Mouse (Mus musculus) stomach, embryonic 16.5 days (tissue): ENCODE results near the gene Tmem107. TPM values are rescaled to one million over a fixed set of nuclear protein-coding genes. Genes with fewer than 3 reads are reported as not detected.

Experiments
- ATAC-seq: fragments of 200-750 bp; cut with Nextera tagmentation; 2 replicates; pipeline ENCODE4 v1.8.0; 2017; ENCODE audit warnings: moderate number of reproducible peaks, moderate TSS enrichment; ENCODE audit not compliant: insufficient read depth, low FRiP score
- H3K27ac ChIP-seq: fragments of 300-500 bp; sonication (generic); 2 replicates; pipeline ENCODE4 v1.5.1; 2014; ENCODE audit warnings: low read length
- H3K27me3 ChIP-seq: fragments of 300-500 bp; sonication (generic); 2 replicates; pipeline ENCODE4 v1.6.1; 2014; ENCODE audit warnings: low read length, control low read depth, mixed read lengths; ENCODE audit not compliant: control insufficient read depth, insufficient read depth
- H3K36me3 ChIP-seq: fragments of 300-500 bp; sonication (generic); 2 replicates; pipeline ENCODE4 v1.6.1; 2014; ENCODE audit warnings: low read length; ENCODE audit not compliant: control insufficient read depth, insufficient read depth
- H3K4me1 ChIP-seq: fragments of 300-500 bp; sonication (generic); 2 replicates; pipeline ENCODE4 v1.6.1; 2014; ENCODE audit warnings: low read length, control low read depth, mixed read lengths; ENCODE audit not compliant: control insufficient read depth, insufficient read depth
- H3K4me2 ChIP-seq: fragments of 300-500 bp; sonication (generic); 2 replicates; pipeline ENCODE4 v1.6.1; 2014; ENCODE audit warnings: low read depth, low read length, mixed read lengths
- H3K4me3 ChIP-seq: fragments of 300-500 bp; sonication (generic); replicated peaks from 2 replicates; pipeline ENCODE4 v1.5.1; 2014; ENCODE audit warnings: mild to moderate bottlenecking, low read length
- H3K9ac ChIP-seq: fragments of 300-500 bp; sonication (generic); 2 replicates; pipeline ENCODE4 v1.6.1; 2014; ENCODE audit warnings: low read length
- H3K9me3 ChIP-seq: fragments of 300-500 bp; sonication (generic); replicated peaks from 2 replicates; pipeline ENCODE4 v1.6.1; 2016; ENCODE audit warnings: low read length, control low read depth; ENCODE audit not compliant: control insufficient read depth
- WGBS: fragments of 180-500 bp; shearing (Covaris S2); extraction: QIAGEN DNeasy Blood & Tissue Kit; methylation state at CpG from one replicate; pipeline ENCODE4 v1.1.7; 2014; 5-methylcytosine and 5-hydroxymethylcytosine counted together
- polyA plus RNA-seq: library from polyadenylated mRNA; unstranded; fragments of >200 nt; fragmentation: Nextera tagmentation; extraction: Ambion mirVana; gene quantifications from 2 replicates; pipeline ENCODE4 v1.2.1, GENCODE M21; 2015

Gene Tmem107
- polyA plus RNA-seq, 1 experiment from 2014 or later = 62.1 TPM

- Histone ChIP-seq H3K9me3 (no peaks in the 10 kb centered on the region), H3K36me3 (no peaks in the 10 kb centered on the region), H3K27ac (peak overlapping the region; percentile 97), H3K9ac (peak overlapping the region; percentile 89), H3K27me3 (no peaks in the 10 kb centered on the region), H3K4me2 (peak overlapping the region; percentile 92), H3K4me1 (peaks cover 47% of the 10 kb centered on the region), H3K4me3 (peak overlapping the region; percentile 74)
- WGBS = 2% methylated on average over 13 of the region's 13 CpGs
- no peak for ATAC-seq
Observed at GRCm38 (mm10) chr11:69070093-69070492, 513 bp upstream of the Tmem107 start.

GRCm38 (mm10) chr11:69071262-69071661 is 656 bp downstream of the Tmem107 start:
- Histone ChIP-seq H3K27me3 (no peaks in the 10 kb centered on the region), H3K4me3 (peak overlapping the region; percentile 74), H3K36me3 (no peaks in the 10 kb centered on the region), H3K9ac (peak overlapping the region; percentile 89), H3K9me3 (no peaks in the 10 kb centered on the region), H3K4me2 (peak overlapping the region; percentile 92), H3K27ac (peak overlapping the region; percentile 97), H3K4me1 (peaks cover 41% of the 10 kb centered on the region)
- WGBS = 29% methylated on average over 9 of the region's 9 CpGs
- ATAC-seq = no peak

GRCm38 (mm10) chr11:69072234-69072633 is 1.6 kb downstream of the Tmem107 start:
- ATAC-seq = no peak
- H3K36me3 ChIP-seq = no peaks in the 10 kb centered on the region
- 81% methylated on average over 11 of the region's 11 CpGs for WGBS
- H3K4me2 ChIP-seq = peak overlapping the region; percentile 55
- H3K9me3 ChIP-seq = no peaks in the 10 kb centered on the region
- H3K27me3 ChIP-seq = no peaks in the 10 kb centered on the region
- H3K27ac ChIP-seq = peak overlapping the region; percentile 84
- peaks cover 33% of the 10 kb centered on the region for H3K4me1 ChIP-seq
- H3K9ac ChIP-seq = peak overlapping the region; percentile 69
- peak overlapping the region; percentile 38 for H3K4me3 ChIP-seq

GRCm38 (mm10) chr11:69072666-69073064 is 2.1 kb downstream of the Tmem107 start:
- peak overlapping the region; percentile 69 for H3K9ac ChIP-seq
- 6% methylated on average over 9 of the region's 9 CpGs for WGBS

GRCm38 (mm10) chr11:69073065-69073888 is 2.7 kb downstream of the Tmem107 start:
- H3K4me1 ChIP-seq = peaks cover 26% of the 10 kb centered on the region
- peak overlapping the region; percentile 62 for H3K9ac ChIP-seq
- H3K4me3 ChIP-seq = peak overlapping the region; percentile 38
- H3K4me2 ChIP-seq = peak overlapping the region; percentile 55
- no peaks in the 10 kb centered on the region for H3K9me3 ChIP-seq
- under 1% methylated on average over 14 of the region's 14 CpGs for WGBS
- H3K27me3 ChIP-seq = no peaks in the 10 kb centered on the region
- H3K36me3 ChIP-seq = no peaks in the 10 kb centered on the region
- H3K27ac ChIP-seq = peak overlapping the region; percentile 84
- peak; percentile 72 for ATAC-seq

More at GRCm38 (mm10) chr11:69072666-69073064, 2.1 kb downstream of the Tmem107 start:
- Histone ChIP-seq H3K4me2 (peak overlapping the region; percentile 55), H3K27ac (peak overlapping the region; percentile 84), H3K9me3 (no peaks in the 10 kb centered on the region), H3K36me3 (no peaks in the 10 kb centered on the region), H3K4me3 (peak overlapping the region; percentile 38), H3K27me3 (no peaks in the 10 kb centered on the region), H3K4me1 (peaks cover 28% of the 10 kb centered on the region)
- ATAC-seq = no peak

- no peaks in the 10 kb centered on the region for H3K9me3 ChIP-seq
- peaks cover 26% of the 10 kb centered on the region for H3K4me1 ChIP-seq
- H3K4me2 ChIP-seq = 0 out of 2 replicates have a peak overlapping the region, but pooled peaks have one; percentile 6
- peak overlapping the region; percentile 10; the same call in 1 of the 2 replicates for H3K9ac ChIP-seq
- no peak for ATAC-seq
- no peaks in the 10 kb centered on the region for H3K27me3 ChIP-seq
- 31% methylated on average over 6 of the region's 6 CpGs for WGBS
- H3K4me3 ChIP-seq = no peak overlapping the region
- H3K36me3 ChIP-seq = no peaks in the 10 kb centered on the region
- H3K27ac ChIP-seq = peak overlapping the region; percentile 84
Observed at GRCm38 (mm10) chr11:69073951-69074775, 3.6 kb downstream of the Tmem107 start.

GRCm38 (mm10) chr11:69074776-69075069 is 4.1 kb downstream of the Tmem107 start:
- no peaks in the 10 kb centered on the region for H3K36me3 ChIP-seq
- no peak overlapping the region for H3K4me3 ChIP-seq
- H3K4me2 ChIP-seq = no peak overlapping the region
- peak overlapping the region; percentile 84; the same call in 1 of the 2 replicates for H3K27ac ChIP-seq
- H3K4me1 ChIP-seq = peaks cover 26% of the 10 kb centered on the region
- WGBS = 48% methylated on average over 2 of the region's 2 CpGs
- no peaks in the 10 kb centered on the region for H3K27me3 ChIP-seq
- H3K9ac ChIP-seq = no peak overlapping the region
- no peaks in the 10 kb centered on the region for H3K9me3 ChIP-seq
- ATAC-seq = no peak

- Histone ChIP-seq H3K4me2 (no peak overlapping the region), H3K9me3 (no peaks in the 10 kb centered on the region), H3K36me3 (no peaks in the 10 kb centered on the region), H3K27ac (no peak overlapping the region), H3K27me3 (no peaks in the 10 kb centered on the region), H3K4me1 (peaks cover 22% of the 10 kb centered on the region), H3K4me3 (no peak overlapping the region), H3K9ac (no peak overlapping the region)
- no peak for ATAC-seq
- 55% methylated on average over 8 of the region's 9 CpGs for WGBS
Observed at GRCm38 (mm10) chr11:69075764-69076479, 5.3 kb downstream of the Tmem107 start.
